Mouse (Mus musculus): ENCODE measurements at regions not wholly inside any gene's neighbourhood (a gene's known extent, or its start where the extent isn't known, plus 50 kb on each side); places are given as distances from the start of the nearest gene placed in this dataset.

DNA sequence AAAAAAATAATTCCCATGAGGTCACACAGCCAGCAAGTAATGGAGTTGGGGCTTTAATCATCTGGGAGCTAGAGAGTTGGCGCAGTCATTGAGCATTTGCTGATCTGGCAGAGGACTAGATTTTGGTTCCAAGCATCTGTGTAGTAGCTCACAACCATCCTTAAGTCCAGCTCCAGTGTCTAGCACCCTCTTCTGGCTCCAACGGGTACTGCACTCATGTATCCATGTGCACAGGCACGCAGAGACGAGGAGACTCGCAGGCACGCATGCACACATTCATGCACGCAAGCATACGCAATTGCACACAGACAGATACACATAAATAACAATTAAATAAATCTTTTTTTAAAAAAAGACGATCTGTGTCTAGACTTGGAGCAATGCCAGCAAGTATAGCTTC, 455.5 kb upstream of the Tbx3 start:
- TF ChIP-seq SIN3A (IDR thresholded peaks at IDR 0.05; ENCODE audit: low read length), result no peak
- no peak for TF ChIP-seq MAFK (IDR thresholded peaks at IDR 0.05; ENCODE audit: borderline replicate concordance, low read depth, low read length)
- TF ChIP-seq CTCF (IDR thresholded peaks at IDR 0.05 in 2 of 3, conservative IDR thresholded peaks at IDR 0.05 in 1 of 3; ENCODE audit: control insufficient read depth in 1 of 3, insufficient read depth in 1 of 3, low read depth in 2 of 3, low read length in 3 of 3, poor library complexity in 1 of 3, severe bottlenecking in 1 of 3), result peak; percentile 5 to 27 (median 13); a peak in 4 of 6 replicates
- TF ChIP-seq POLR2A (IDR thresholded peaks at IDR 0.05; ENCODE audit: control insufficient read depth in 1 of 2, insufficient read depth in 1 of 2, low read depth in 1 of 2, low read length in 2 of 2, poor library complexity in 1 of 2), result no peak
- no peak for TF ChIP-seq NRF1 (IDR thresholded peaks at IDR 0.05; ENCODE audit: insufficient read depth, low read depth, low read length, poor library complexity, severe bottlenecking)
- no peak for TF ChIP-seq UBTF (IDR thresholded peaks at IDR 0.05; ENCODE audit: borderline replicate concordance, insufficient read depth, low read depth, low read length)
- TF ChIP-seq TCF12 (IDR thresholded peaks at IDR 0.05; ENCODE audit: low read depth, low read length), result no peak
- TF ChIP-seq MYC (IDR thresholded peaks at IDR 0.05; ENCODE audit: low read depth, low read length), result no peak
